Comparison of ENCODE assay signal across 25 mouse cellular contexts in genomic region chr6:6872873-6873272, GRCm38 (mm10). TPM values are rescaled to one million over a fixed set of nuclear protein-coding genes. Genes with fewer than 3 reads are reported as not detected.
A peak's percentile ranks its signal among the peaks of the same experiment; 100 is the strongest.
DNase-seq lines count a peak whose midpoint lies in the region; ATAC-seq lines count a peak whose summit lies in the region.
"Had no signal": no experiment of that assay in that cellular context is flagged by ENCODE, and none has a peak within 500 bp of the region (broad histone marks: within the 10 kb centered on the region; RNA-seq: fewer than 3 reads in every experiment).

No protein-coding gene starts in this region.

- WGBS in hindbrain, embryonic 10.5 days, result 2% methylated on average over 5 of the region's 5 CpGs
- WGBS in hindbrain, embryonic 12.5 days, result 3% methylated on average over 5 of the region's 5 CpGs
- 4% methylated on average over 5 of the region's 5 CpGs for WGBS in embryonic facial prominence, embryonic 12.5 days
- 2% methylated on average over 5 of the region's 5 CpGs for WGBS in midbrain, embryonic 14.5 days

- H3K9me3 ChIP-seq in hindbrain, embryonic 10.5 days, result no peaks in the 10 kb centered on the region
- H3K9me3 ChIP-seq in hindbrain, embryonic 12.5 days (replicated peaks), result no peaks in the 10 kb centered on the region
- H3K9me3 ChIP-seq in embryonic facial prominence, embryonic 12.5 days, result no peaks in the 10 kb centered on the region
- H3K9me3 ChIP-seq in midbrain, embryonic 14.5 days (ENCODE audit: control insufficient read depth, low read length), result no peaks in the 10 kb centered on the region
- H3K9me3 ChIP-seq: embryonic facial prominence, embryonic 15.5 days; heart, embryonic 15.5 days; intestine, embryonic 15.5 days; kidney, embryonic 15.5 days; liver, embryonic 12.5 days had no signal

- no peak for ATAC-seq in hindbrain, embryonic 12.5 days (ENCODE audit: low FRiP score)
- no peak for ATAC-seq in embryonic facial prominence, embryonic 12.5 days (ENCODE audit: insufficient number of reproducible peaks, insufficient read depth, low FRiP score, low TSS enrichment)
- no peak for ATAC-seq in midbrain, embryonic 14.5 days (ENCODE audit: low FRiP score, low TSS enrichment)
- ATAC-seq: activated CD4-positive, CD25-positive, alpha-beta regulatory T cell, adult 4 months; intestine, embryonic 15.5 days; liver, embryonic 12.5 days had no signal

- H3K4me1 ChIP-seq in hindbrain, embryonic 10.5 days (replicated peaks), result peaks cover 14% of the 10 kb centered on the region
- no peaks in the 10 kb centered on the region for H3K4me1 ChIP-seq in hindbrain, embryonic 12.5 days
- peaks cover 15% of the 10 kb centered on the region for H3K4me1 ChIP-seq in embryonic facial prominence, embryonic 12.5 days
- no peaks in the 10 kb centered on the region for H3K4me1 ChIP-seq in midbrain, embryonic 14.5 days (ENCODE audit: control insufficient read depth, insufficient read depth, low read length)
- H3K4me1 ChIP-seq: intestine, embryonic 15.5 days; liver, embryonic 12.5 days had no signal

- peak; percentile 30 for DNase-seq in hindbrain, embryonic 10.5 days (ENCODE audit: low spot score)
- DNase-seq in ES-CJ7 (ENCODE audit: low read depth, low spot score), result peak; percentile 19
- DNase-seq in midbrain, embryonic 14.5 days, result peak; percentile 35
- DNase-seq in urinary bladder, postnatal 4 days (ENCODE audit: low spot score in 2 of 2), result no peak
- no peak for DNase-seq in gastrocnemius, adult 18-20 months (ENCODE audit: low spot score)
- DNase-seq: B cell, adult 2 months; cerebellum, postnatal 25 days; heart, adult 18-20 months; left cerebral cortex, postnatal 4 days; lung, embryonic 14.5 days; lung, postnatal 4 days; thymus, postnatal 4 days had no signal

- H3K9ac ChIP-seq in hindbrain, embryonic 12.5 days, result no peak overlapping the region
- no peak overlapping the region for H3K9ac ChIP-seq in embryonic facial prominence, embryonic 12.5 days
- no peak overlapping the region for H3K9ac ChIP-seq in midbrain, embryonic 14.5 days (replicated peaks; ENCODE audit: low read length)
- H3K9ac ChIP-seq: embryonic facial prominence, embryonic 15.5 days; heart, embryonic 15.5 days; intestine, embryonic 15.5 days; kidney, embryonic 15.5 days; liver, embryonic 12.5 days; lung, embryonic 14.5 days had no signal

- H3K4me2 ChIP-seq in hindbrain, embryonic 12.5 days (replicated peaks), result no peak overlapping the region
- peak overlapping the region; percentile 72; the same call in 1 of the 2 replicates for H3K4me2 ChIP-seq in embryonic facial prominence, embryonic 12.5 days (replicated peaks)
- no peak overlapping the region for H3K4me2 ChIP-seq in midbrain, embryonic 14.5 days (ENCODE audit: low read length)
- H3K4me2 ChIP-seq: embryonic facial prominence, embryonic 15.5 days; heart, embryonic 15.5 days; intestine, embryonic 15.5 days; kidney, embryonic 15.5 days; liver, embryonic 12.5 days; lung, embryonic 14.5 days had no signal

- H3K27me3 ChIP-seq in hindbrain, embryonic 10.5 days (ENCODE audit: insufficient read depth, poor library complexity, severe bottlenecking), result peaks cover 100% of the 10 kb centered on the region
- H3K27me3 ChIP-seq in hindbrain, embryonic 12.5 days, result peaks cover 96% of the 10 kb centered on the region
- H3K27me3 ChIP-seq in embryonic facial prominence, embryonic 12.5 days, result peaks cover 69% of the 10 kb centered on the region
- peaks cover 91% of the 10 kb centered on the region for H3K27me3 ChIP-seq in midbrain, embryonic 14.5 days (ENCODE audit: control insufficient read depth, insufficient read depth, low read length)

- H3K27ac ChIP-seq in hindbrain, embryonic 10.5 days, result no peak overlapping the region
- H3K27ac ChIP-seq in hindbrain, embryonic 12.5 days, result no peak overlapping the region
- peak overlapping the region; percentile 88; the same call in 1 of the 2 replicates for H3K27ac ChIP-seq in embryonic facial prominence, embryonic 12.5 days
- H3K27ac ChIP-seq in midbrain, embryonic 14.5 days (replicated peaks; ENCODE audit: low read depth, low read length), result no peak overlapping the region
- H3K27ac ChIP-seq: embryonic facial prominence, embryonic 15.5 days; heart, embryonic 15.5 days; intestine, embryonic 15.5 days; kidney, embryonic 15.5 days; liver, embryonic 12.5 days had no signal

- no peaks in the 10 kb centered on the region for H3K36me3 ChIP-seq in hindbrain, embryonic 10.5 days
- H3K36me3 ChIP-seq in hindbrain, embryonic 12.5 days, result no peaks in the 10 kb centered on the region
- no peaks in the 10 kb centered on the region for H3K36me3 ChIP-seq in embryonic facial prominence, embryonic 12.5 days
- H3K36me3 ChIP-seq in midbrain, embryonic 14.5 days (ENCODE audit: control insufficient read depth, insufficient read depth, low read length), result no peaks in the 10 kb centered on the region
- H3K36me3 ChIP-seq: embryonic facial prominence, embryonic 15.5 days; heart, embryonic 15.5 days; intestine, embryonic 15.5 days; kidney, embryonic 15.5 days; liver, embryonic 12.5 days had no signal

- no peak overlapping the region for H3K4me3 ChIP-seq in hindbrain, embryonic 10.5 days
- no peak overlapping the region for H3K4me3 ChIP-seq in hindbrain, embryonic 12.5 days
- no peak overlapping the region for H3K4me3 ChIP-seq in embryonic facial prominence, embryonic 12.5 days
- H3K4me3 ChIP-seq in midbrain, embryonic 14.5 days (replicated peaks; ENCODE audit: low read depth, low read length), result no peak overlapping the region
- H3K4me3 ChIP-seq: embryonic facial prominence, embryonic 15.5 days; heart, embryonic 15.5 days; intestine, embryonic 15.5 days; kidney, embryonic 15.5 days; liver, embryonic 12.5 days had no signal

RNA-seq across cellular contexts. Expression of gene Dlx5, which starts 9.0 kb away (rescaled TPM):
- 3.4 and 14.5 TPM in 2 replicates for polyA plus RNA-seq in hindbrain, embryonic 10.5 days (2016; fragmentation: Nextera tagmentation; extraction: Ambion mirVana)
- 10.7 and 19.2 TPM in 2 replicates for polyA plus RNA-seq in hindbrain, embryonic 12.5 days (2016; fragmentation: Nextera tagmentation; extraction: Ambion mirVana)
- polyA plus RNA-seq in embryonic facial prominence, embryonic 12.5 days (2016; fragmentation: Nextera tagmentation; extraction: Ambion mirVana), result 70.1 and 103 TPM in 2 replicates
- 0.26 and 0.82 TPM in 2 replicates for polyA plus RNA-seq in midbrain, embryonic 14.5 days (2014; fragmentation: Nextera tagmentation; extraction: Ambion mirVana)
- total RNA-seq in gastrocnemius, adult 18-20 months (2021), result not detected
- total RNA-seq: gastrocnemius, adult 8-10 months; hematopoietic stem cell, adult 5-6 weeks had no signal
- polyA plus RNA-seq: activated CD4-positive, CD25-positive, alpha-beta regulatory T cell, adult 4 months; liver, embryonic 12.5 days; neural tube, embryonic 14.5 days; small intestine, adult 2 months had no signal

RNA-seq across cellular contexts. Expression of gene Dlx6, which starts 9.7 kb away (rescaled TPM):
- 0.47 and 1.0 TPM in 2 replicates for polyA plus RNA-seq in hindbrain, embryonic 10.5 days (2016; fragmentation: Nextera tagmentation; extraction: Ambion mirVana)
- 1.0 and 2.6 TPM in 2 replicates for polyA plus RNA-seq in hindbrain, embryonic 12.5 days (2016; fragmentation: Nextera tagmentation; extraction: Ambion mirVana)
- polyA plus RNA-seq in embryonic facial prominence, embryonic 12.5 days (2016; fragmentation: Nextera tagmentation; extraction: Ambion mirVana), result 8.0 and 13.5 TPM in 2 replicates
- not detected in 2 replicates for polyA plus RNA-seq in midbrain, embryonic 14.5 days (2014; fragmentation: Nextera tagmentation; extraction: Ambion mirVana)
- not detected for total RNA-seq in gastrocnemius, adult 18-20 months (2021)
- total RNA-seq: gastrocnemius, adult 8-10 months; heart, adult 18-20 months; hematopoietic stem cell, adult 5-6 weeks had no signal
- polyA plus RNA-seq: activated CD4-positive, CD25-positive, alpha-beta regulatory T cell, adult 4 months; kidney, embryonic 15.5 days; large intestine, adult 2 months; liver, embryonic 12.5 days; lung, embryonic 14.5 days; neural tube, embryonic 14.5 days; small intestine, adult 2 months had no signal

Comparison
In these comparisons a context has a peak if more than half of its experiments do, and no peak if none do; other contexts are left out.
1. DNase-seq: peak in hindbrain, embryonic 10.5 days (single experiment), ES-CJ7 (single experiment) and midbrain, embryonic 14.5 days (single experiment); none in urinary bladder, postnatal 4 days (0 of 2) and gastrocnemius, adult 18-20 months (single experiment).